Mouse (Mus musculus) intestine, postnatal 0 days (tissue): Measurements from ENCODE around the gene Krba1. TPM values are rescaled to one million over a fixed set of nuclear protein-coding genes. Genes with fewer than 3 reads are reported as not detected.

ENCODE experiments used
- ATAC-seq: fragments of 200-750 bp; cut with Nextera tagmentation; 2 replicates; pipeline ENCODE4 v1.8.0; 2017; ENCODE audit warnings: mild to moderate bottlenecking, moderate TSS enrichment, moderate library complexity
- H3K27ac ChIP-seq: fragments of 300-500 bp; sonication (generic); 2 replicates; pipeline ENCODE4 v1.5.1; 2014; ENCODE audit warnings: mild to moderate bottlenecking, low read depth, low read length, moderate library complexity
- H3K27me3 ChIP-seq: fragments of 300-500 bp; sonication (generic); replicated peaks from 2 replicates; pipeline ENCODE4 v1.6.1; 2014; ENCODE audit warnings: low read length, mixed read lengths; ENCODE audit not compliant: control insufficient read depth, insufficient read depth
- H3K36me3 ChIP-seq: fragments of 300-500 bp; sonication (generic); 2 replicates; pipeline ENCODE4 v1.6.1; 2014; ENCODE audit warnings: mild to moderate bottlenecking, moderate library complexity; ENCODE audit not compliant: control insufficient read depth, insufficient read depth
- H3K4me1 ChIP-seq: fragments of 300-500 bp; sonication (generic); replicated peaks from 2 replicates; pipeline ENCODE4 v1.6.1; 2014; ENCODE audit warnings: antibody characterized with exemption, low read length, mixed read lengths; ENCODE audit not compliant: control insufficient read depth, insufficient read depth
- H3K4me2 ChIP-seq: fragments of 300-500 bp; sonication (generic); replicated peaks from 2 replicates; pipeline ENCODE4 v1.6.1; 2014; ENCODE audit warnings: low read depth, mild to moderate bottlenecking, moderate library complexity
- H3K4me3 ChIP-seq: fragments of 300-500 bp; sonication (generic); 2 replicates; pipeline ENCODE4 v1.5.1; 2014; ENCODE audit warnings: low read depth, low read length
- H3K9ac ChIP-seq: fragments of 300-500 bp; sonication (generic); 2 replicates; pipeline ENCODE4 v1.6.1; 2014; ENCODE audit warnings: mild to moderate bottlenecking, low read depth, low read length
- H3K9me3 ChIP-seq: fragments of 300-500 bp; sonication (generic); 2 replicates; pipeline ENCODE4 v1.6.1; 2016; ENCODE audit warnings: mixed run types; ENCODE audit not compliant: control insufficient read depth
- CTCF ChIP-seq: sonication (generic); IDR thresholded peaks from 2 replicates; pipeline ENCODE4 v1.5.1; 2016; ENCODE audit warnings: low read depth, mild to moderate bottlenecking, control low read depth, antibody characterized with exemption, moderate library complexity
- WGBS: fragments of 180-500 bp; shearing (Covaris S2); extraction: QIAGEN DNeasy Blood & Tissue Kit; methylation state at CpG from one replicate; pipeline ENCODE4 v1.1.7; 2014; 5-methylcytosine and 5-hydroxymethylcytosine counted together
- polyA plus RNA-seq: library from polyadenylated mRNA; unstranded; fragments of >200 nt; fragmentation: Nextera tagmentation; extraction: Ambion mirVana; gene quantifications from 2 replicates; pipeline ENCODE4 v1.2.1, GENCODE M21; 2015

Krba1 gene
- polyA plus RNA-seq = 20.0 and 20.1 TPM in 2 replicates

- TF ChIP-seq CTCF = peak; percentile 26; the same call in 1 of the 2 replicates
- ATAC-seq = peak; percentile 94
- WGBS = 1% methylated on average over 65 of the region's 65 CpGs
- Histone ChIP-seq H3K27me3 (no peaks in the 10 kb centered on the region), H3K4me2 (peak within 1 kb of the TSS; percentile 90), H3K4me1 (peaks cover 6% of the 10 kb centered on the region), H3K27ac (peak within 1 kb of the TSS; percentile 83), H3K4me3 (peak within 1 kb of the TSS; percentile 79), H3K9ac (peak within 1 kb of the TSS; percentile 92), H3K36me3 (no peaks in the 10 kb centered on the region), H3K9me3 (no peaks in the 10 kb centered on the region)
Measured at GRCm38 (mm10) chr6:48395105-48396007, at the start of gene Krba1. Krba1 (plus strand) TSS chr6:48395586.

- Histone ChIP-seq H3K4me3 (no peak overlapping the region), H3K36me3 (no peaks in the 10 kb centered on the region), H3K9ac (no peak overlapping the region), H3K9me3 (no peaks in the 10 kb centered on the region), H3K4me1 (no peaks in the 10 kb centered on the region), H3K27ac (no peak overlapping the region), H3K4me2 (no peak overlapping the region), H3K27me3 (no peaks in the 10 kb centered on the region)
- ATAC-seq = no peak
- 63% methylated on average over 3 of the region's 3 CpGs for whole genome bisulfite sequencing
- no peak for TF ChIP-seq CTCF
Measured at GRCm38 (mm10) chr6:48358897-48359296, 36.5 kb upstream of the Krba1 start.

- WGBS = 74% methylated on average over 11 of the region's 11 CpGs
- no peaks in the 10 kb centered on the region for H3K36me3 ChIP-seq
- H3K27me3 ChIP-seq = no peaks in the 10 kb centered on the region
- no peak for ATAC-seq
- H3K9me3 ChIP-seq = no peaks in the 10 kb centered on the region
- no peak overlapping the region for H3K9ac ChIP-seq
- no peak overlapping the region for H3K27ac ChIP-seq
- TF ChIP-seq CTCF = no peak
- no peaks in the 10 kb centered on the region for H3K4me1 ChIP-seq
- H3K4me2 ChIP-seq = no peak overlapping the region
- H3K4me3 ChIP-seq = no peak overlapping the region
Measured at GRCm38 (mm10) chr6:48366322-48366996, 28.9 kb upstream of the Krba1 start.

- no peak for TF ChIP-seq CTCF
- 35% methylated on average over 3 of the region's 3 CpGs for WGBS
- 0 out of 2 replicates have a peak, but pooled peaks have one; percentile 19 for ATAC-seq
- H3K36me3 ChIP-seq = no peaks in the 10 kb centered on the region
- no peaks in the 10 kb centered on the region for H3K27me3 ChIP-seq
- H3K4me1 ChIP-seq = no peaks in the 10 kb centered on the region
- no peaks in the 10 kb centered on the region for H3K9me3 ChIP-seq
- H3K4me2 ChIP-seq = no peak overlapping the region
- no peak overlapping the region for H3K27ac ChIP-seq
- H3K4me3 ChIP-seq = no peak overlapping the region
- no peak overlapping the region for H3K9ac ChIP-seq
Measured at GRCm38 (mm10) chr6:48388221-48388620, 7.2 kb upstream of the Krba1 start.

GRCm38 (mm10) chr6:48393811-48394210, 1.6 kb upstream of the Krba1 start:
- Histone ChIP-seq H3K27ac (no peak overlapping the region), H3K4me2 (no peak overlapping the region), H3K36me3 (no peaks in the 10 kb centered on the region), H3K9me3 (no peaks in the 10 kb centered on the region), H3K27me3 (no peaks in the 10 kb centered on the region), H3K4me1 (peaks cover 6% of the 10 kb centered on the region), H3K9ac (no peak overlapping the region), H3K4me3 (no peak overlapping the region)
- no peak for TF ChIP-seq CTCF
- ATAC-seq = no peak

GRCm38 (mm10) chr6:48396008-48396595, 716 bp downstream of the Krba1 start:
- peak overlapping the region; percentile 83 for H3K27ac ChIP-seq
- 25% methylated on average over 15 of the region's 15 CpGs for WGBS
- ATAC-seq = no peak

More at GRCm38 (mm10) chr6:48396008-48396595, 716 bp downstream of the Krba1 start:
- no peaks in the 10 kb centered on the region for H3K9me3 ChIP-seq
- no peak for TF ChIP-seq CTCF
- H3K36me3 ChIP-seq = no peaks in the 10 kb centered on the region
- peak overlapping the region; percentile 90 for H3K4me2 ChIP-seq
- no peaks in the 10 kb centered on the region for H3K27me3 ChIP-seq
- peak overlapping the region; percentile 79 for H3K4me3 ChIP-seq
- peak overlapping the region; percentile 92 for H3K9ac ChIP-seq
- H3K4me1 ChIP-seq = peaks cover 6% of the 10 kb centered on the region
